Mouse (Mus musculus) lung, postnatal 0 days (tissue): ENCODE results near the gene Nab2.

Experiments
- CTCF ChIP-seq: IDR thresholded peaks from 2 replicates; pipeline ENCODE4 v1.5.1; 2016; ENCODE audit warnings: antibody characterized with exemption, mild to moderate bottlenecking
- EP300 ChIP-seq: IDR thresholded peaks from 2 replicates; pipeline ENCODE4 v1.6.1; 2016; ENCODE audit warnings: antibody characterized with exemption, mild to moderate bottlenecking, control low read depth

- TF ChIP-seq CTCF (peak; percentile 10; the same call in 1 of the 2 replicates), EP300 (no peak)
Measured at GRCm38 (mm10) chr10:127704766-127705220, 36.4 kb upstream of the Nab2 start, which contains the start of gene Myo1a.
